Mouse (Mus musculus): ENCODE measurements around the gene Limk2. TPM values are rescaled to one million over a fixed set of nuclear protein-coding genes. Genes with fewer than 3 reads are reported as not detected.
A peak's percentile ranks its signal among the peaks of the same experiment; 100 is the strongest.

The Limk2 gene
- total RNA-seq, 2 experiments from 2014 or later: 17.6 to 24.8 TPM

DNA sequence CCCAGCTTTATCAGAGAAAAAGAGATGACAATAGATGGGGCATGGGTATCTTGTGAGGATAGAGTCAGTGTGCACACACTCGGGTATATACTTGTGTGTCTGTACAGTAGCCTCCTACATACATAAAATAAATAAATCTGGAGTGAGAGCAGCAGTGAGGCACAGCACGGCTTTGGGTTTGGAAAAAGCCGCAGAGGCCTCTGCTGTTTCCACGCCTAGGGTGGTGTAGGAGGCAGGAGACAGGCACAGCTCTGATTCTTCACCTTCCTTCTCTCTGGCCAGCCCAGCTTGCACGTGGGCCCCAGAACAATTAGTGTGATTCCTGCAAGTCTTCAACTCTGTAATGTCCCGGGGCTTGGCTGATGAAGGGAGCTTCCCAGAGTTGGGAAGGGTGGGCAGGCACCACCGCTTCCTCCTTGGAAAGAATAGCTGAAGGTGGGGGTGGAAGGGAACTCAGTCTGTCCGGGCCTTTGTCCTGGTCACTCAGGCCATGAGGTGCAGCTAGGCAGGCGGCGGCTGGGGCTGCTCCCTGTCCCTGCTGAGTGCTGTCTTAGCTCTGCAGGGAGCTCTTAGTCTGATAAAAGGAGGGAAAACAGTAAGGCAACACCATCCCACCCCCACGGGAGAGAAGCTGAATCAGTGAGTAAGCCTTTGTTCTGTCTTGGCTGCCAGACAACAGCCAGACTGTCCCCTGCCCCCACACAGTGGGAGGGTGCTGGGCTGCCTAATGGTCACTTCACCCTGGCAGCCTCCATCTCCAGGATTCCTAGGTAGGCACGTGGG lies 71.6 kb downstream of the Limk2 start:
- intact Hi-C loops (cut with DNase I): no loop called here
- DNase-seq: peak; percentile 30 to 53

DNA sequence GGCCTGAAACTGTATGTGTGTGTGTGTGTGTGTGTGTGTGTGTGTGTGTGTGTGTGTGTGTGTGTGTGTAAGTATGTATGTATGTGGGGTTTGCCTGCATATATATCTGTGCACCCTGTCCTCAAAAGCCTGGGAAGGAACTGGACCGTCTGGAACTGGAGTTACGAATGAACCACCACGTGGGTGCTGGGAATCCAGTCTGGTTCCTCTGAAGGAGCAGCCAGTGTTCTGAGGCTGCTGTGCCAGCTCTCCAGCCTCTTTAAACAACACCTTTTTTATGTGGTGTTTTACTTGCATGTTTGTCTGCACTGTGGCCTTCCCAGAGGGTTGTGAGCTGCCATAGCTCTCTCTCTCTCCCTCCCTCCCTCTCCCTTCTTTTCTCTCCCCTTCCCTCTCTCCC lies 72.4 kb downstream of the Limk2 start:
- intact Hi-C loops (cut with DNase I): no loop called here

DNA sequence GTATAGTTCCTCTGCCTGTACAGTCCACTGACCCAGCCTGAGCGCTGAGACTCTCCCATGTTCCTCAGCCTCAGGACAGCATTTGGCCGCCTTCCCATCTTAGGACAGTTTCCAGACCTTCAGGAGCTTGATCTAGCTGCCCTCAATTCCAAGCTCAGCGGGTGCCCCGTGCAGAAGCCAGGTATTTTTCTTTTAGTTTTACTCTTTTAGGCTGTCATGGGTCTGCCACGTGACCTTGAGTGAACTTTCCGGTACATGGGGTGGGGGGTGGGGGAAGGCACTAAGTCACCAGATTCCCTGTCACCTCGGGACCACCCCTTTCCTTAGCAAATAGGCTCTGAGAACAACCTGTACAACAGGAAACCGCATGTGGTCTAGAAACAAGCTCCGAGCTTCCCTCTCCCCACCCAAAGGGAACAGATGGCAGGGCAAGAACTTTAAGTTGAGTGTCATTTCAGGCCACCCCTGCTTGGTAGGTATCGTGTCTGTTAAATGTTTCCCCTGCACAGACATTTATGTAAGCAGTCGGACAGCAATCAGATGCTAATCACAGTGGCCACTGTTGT lies 73.3 kb downstream of the Limk2 start:
- intact Hi-C loops (cut with DNase I): no loop called here
- peak; percentile 45 to 66 for DNase-seq

More for the DNA sequence above, 72.4 kb downstream of the Limk2 start:
- no peak for DNase-seq

DNA sequence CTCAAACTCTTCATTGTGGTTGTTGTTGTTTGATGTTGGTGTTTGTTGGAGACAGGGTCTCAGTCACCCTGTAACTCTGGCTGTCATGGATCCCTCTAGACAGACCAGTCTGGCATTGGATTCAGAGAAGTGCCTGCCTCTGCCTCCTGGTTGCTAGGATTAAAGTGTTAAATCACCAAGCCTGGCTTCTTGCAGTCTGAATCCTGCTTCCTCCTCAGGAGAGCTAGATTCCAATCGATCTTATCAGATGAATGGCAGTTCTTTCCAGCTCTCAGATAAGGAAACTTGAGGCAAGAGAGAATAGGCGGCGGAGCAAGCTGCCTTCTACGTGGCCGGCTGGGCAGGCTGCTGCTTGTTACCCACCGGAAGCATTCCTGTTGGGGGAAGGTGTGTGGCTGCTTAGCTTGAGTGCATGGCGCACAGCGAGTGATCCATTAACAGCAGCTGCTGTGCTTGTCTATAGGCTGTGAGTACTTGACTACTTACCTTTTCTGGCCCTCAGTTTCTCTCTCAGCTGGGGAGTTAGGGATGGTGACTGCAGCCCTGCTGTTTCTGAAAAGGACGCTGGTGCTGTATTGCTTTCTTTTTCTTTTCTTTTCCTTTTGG lies 74.2 kb downstream of the Limk2 start:
- no peak for DNase-seq
- intact Hi-C loops (cut with DNase I): no loop called here

DNA sequence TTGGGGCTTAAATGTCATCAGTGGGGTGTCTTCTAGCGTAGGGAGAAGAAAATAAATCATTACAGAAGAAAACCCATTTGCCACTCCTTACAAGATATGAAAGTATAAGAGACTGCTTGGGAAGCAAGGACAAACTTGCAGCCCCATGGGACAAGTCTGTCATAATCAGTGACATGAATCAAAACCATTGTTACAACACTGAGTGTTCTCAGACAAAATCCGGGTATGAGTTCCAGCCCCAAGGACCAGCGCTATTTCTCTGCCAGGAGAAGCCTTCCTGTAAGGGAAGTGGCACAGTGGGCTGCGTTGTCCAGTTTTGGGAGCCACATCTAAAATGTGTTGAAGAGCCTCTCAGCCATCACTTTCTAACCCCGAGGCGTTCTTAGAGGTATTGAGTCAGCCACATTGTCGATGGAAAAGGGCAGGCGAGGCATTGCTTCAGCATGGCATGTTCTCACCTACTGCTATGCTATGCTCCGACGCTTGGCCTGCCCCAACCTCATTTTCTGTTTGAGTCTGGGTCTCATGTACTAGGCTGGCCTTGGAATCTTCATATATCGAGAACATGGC lies 74.8 kb downstream of the Limk2 start:
- intact Hi-C loops (cut with DNase I): no loop called here
- no peak for DNase-seq

DNA sequence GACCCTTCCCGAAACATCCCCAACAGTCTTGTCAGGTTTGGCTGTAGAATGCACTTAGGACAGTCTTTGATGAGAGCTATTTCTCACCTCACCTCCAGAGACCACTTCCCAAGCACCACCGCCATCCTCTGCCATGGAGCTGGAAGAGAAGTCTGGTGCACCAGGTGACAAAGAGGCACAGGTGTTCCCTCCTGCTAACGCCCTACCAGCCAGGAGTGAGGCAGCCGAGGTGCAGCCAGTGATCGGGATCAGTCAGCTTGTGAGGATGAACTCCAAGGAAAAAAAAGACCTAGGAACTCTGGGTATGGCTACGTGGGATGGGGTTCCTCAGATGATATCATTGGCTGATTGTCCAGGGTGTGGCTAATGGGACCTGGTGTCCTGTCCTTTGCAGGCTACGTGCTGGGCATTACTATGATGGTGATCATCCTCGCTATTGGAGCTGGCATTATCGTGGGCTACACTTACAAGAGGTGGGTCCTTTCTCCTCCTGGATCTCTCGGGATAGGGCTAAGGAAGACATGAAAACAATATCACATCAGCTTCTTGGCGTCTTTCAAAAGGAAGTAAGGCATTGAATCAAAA lies 75.8 kb downstream of the Limk2 start:
- DNase-seq: no peak
- intact Hi-C loops (cut with DNase I): no loop called here

DNA sequence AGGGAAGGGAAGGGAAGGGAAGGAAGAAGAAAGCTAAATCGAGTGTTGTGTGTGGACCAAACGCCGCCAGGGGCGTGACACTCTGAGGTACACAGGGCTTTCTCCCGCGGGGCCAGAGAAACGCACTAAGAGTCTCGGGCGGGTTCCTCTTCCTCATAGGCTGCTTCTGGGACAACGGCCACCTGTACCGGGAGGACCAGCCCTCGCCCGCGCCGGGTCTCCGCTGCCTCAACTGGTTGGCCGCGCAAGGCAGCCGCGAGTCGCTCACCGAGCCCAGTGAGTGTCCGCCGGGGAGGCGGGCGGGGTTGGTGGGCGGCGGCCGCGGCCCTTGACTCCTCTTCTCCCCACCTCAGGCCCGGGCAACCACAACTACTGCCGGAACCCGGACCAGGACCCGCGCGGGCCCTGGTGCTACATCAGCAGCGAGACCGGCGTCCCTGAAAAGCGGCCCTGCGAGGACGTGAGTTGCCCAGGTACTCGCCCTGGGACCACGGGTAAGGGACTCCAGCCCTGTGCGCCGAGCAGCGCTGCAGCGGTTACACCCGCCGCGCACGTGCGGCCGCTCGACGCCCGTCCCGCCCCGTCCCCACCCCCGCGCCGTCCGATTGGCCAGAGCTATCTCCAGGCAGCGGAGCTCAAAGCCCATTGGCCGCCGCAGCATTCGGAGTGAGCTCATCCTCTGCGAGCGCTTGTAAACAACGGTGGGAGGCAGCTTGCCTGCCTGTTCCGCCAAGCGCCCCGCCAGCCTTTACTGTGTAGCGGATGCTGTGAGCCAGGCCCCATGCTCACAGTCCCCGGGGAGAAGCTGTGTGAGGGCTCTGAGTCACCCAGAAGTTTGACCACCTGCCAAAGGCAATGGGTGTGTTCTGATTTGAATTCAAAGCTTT lies 77.0 kb downstream of the Limk2 start:
- intact Hi-C loops (cut with DNase I): loop anchor here (2.0 kb wide), 1 partner anchor 15 kb away; no protein-coding TSS in a partner anchor
- DNase-seq: peak; percentile 87 to 92

DNA sequence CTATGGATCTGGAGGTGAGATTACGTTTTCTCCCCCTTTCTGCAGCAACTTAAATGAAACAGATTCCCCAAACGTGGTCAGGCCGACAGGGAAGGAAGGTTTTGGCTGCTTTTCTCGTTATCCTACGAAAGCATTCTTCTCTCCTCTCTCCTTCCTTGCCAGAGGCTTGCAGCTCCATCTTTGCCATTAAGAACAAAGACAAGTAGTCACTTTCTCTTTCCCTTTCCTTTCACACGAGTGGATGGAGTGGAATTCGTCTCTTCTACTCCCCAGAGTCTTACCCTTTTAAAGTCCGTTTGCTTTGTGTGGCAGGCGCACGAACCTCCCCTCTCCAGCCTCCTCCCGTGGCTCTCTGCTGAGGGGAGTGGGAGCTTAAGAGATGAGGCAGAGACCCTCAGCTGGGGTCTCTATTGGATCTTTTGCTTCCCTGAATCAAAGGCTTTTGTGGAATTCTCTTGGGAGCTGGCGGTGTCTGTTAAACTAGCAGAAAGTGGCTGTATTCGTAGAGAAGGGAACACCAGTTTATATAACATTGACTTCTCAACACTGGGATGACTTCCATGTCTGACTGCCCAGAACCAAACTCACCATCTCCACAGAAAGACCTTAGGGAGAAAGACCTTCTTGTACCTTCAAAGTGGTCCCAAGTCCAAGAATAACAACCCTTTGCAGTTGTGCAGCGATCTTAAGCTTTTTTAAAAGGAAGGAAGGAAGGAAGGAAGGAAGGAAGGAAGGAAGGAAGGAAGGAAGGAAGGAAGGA lies 77.8 kb downstream of the Limk2 start:
- peak; percentile 31 to 51 for DNase-seq
- intact Hi-C loops (cut with DNase I): loop anchor here (2.0 kb wide), 1 partner anchor 16 kb away; no protein-coding TSS in a partner anchor

DNA sequence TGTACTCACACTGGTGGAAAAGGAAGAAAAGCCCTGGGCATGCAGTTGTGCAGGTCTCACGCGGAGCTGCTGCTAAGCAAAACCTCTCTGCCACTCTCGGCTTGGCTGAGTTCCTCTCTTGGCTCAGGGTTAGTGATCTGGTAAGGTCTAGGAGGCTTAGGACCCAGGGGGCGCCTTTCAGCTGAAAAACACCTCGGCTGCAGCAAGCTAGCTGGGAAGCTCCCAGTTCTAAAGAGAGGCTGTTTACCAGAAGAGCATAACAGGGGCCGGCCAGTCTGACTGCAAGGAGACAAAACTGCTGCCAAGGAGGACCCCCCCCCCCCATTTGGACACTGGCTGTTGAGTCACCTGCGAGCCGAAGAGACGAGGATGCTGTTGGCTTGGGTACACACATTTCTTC lies 78.4 kb downstream of the Limk2 start:
- peak; percentile 89 to 90 for DNase-seq
- intact Hi-C loops (cut with DNase I): loop anchor here (2.0 kb wide), 1 partner anchor 16 kb away; no protein-coding TSS in a partner anchor

DNA sequence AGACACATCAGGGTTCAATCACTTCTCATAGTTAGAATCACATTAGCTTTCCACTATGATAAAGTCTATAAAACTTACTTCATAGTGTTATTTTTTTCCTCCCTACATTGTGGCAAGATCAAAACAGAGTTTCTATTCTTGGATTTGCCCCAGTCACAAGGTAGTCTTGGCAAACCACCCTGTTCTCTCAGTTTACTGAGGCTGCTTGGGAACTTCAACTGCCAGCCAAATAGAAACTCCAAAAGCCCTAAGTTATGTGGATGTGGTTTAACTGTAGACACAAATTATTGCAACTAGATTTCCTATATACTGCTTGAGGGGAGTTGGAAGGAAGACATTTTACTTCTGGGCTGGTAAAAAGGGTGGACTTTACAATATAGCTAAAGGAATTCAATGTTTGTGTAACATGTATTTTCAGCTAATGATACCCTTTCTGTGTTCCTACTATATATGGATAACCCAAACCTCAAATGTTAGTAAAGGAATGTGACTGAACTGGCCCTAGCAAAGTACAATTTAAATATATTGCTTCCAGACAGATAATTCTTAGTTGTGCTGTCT lies 79.0 kb downstream of the Limk2 start, which contains the start of gene Pik3ip1:
Gene Pik3ip1 (plus strand): TSS at position 511 of the 561 bp plus-strand sequence.
- DNase-seq: peak in 1 of 2 experiments; percentile 27
- intact Hi-C loops (cut with DNase I): loop anchor here (2.0 kb wide), 2 partner anchors 17 to 39 kb away; no protein-coding TSS in a partner anchor

DNA sequence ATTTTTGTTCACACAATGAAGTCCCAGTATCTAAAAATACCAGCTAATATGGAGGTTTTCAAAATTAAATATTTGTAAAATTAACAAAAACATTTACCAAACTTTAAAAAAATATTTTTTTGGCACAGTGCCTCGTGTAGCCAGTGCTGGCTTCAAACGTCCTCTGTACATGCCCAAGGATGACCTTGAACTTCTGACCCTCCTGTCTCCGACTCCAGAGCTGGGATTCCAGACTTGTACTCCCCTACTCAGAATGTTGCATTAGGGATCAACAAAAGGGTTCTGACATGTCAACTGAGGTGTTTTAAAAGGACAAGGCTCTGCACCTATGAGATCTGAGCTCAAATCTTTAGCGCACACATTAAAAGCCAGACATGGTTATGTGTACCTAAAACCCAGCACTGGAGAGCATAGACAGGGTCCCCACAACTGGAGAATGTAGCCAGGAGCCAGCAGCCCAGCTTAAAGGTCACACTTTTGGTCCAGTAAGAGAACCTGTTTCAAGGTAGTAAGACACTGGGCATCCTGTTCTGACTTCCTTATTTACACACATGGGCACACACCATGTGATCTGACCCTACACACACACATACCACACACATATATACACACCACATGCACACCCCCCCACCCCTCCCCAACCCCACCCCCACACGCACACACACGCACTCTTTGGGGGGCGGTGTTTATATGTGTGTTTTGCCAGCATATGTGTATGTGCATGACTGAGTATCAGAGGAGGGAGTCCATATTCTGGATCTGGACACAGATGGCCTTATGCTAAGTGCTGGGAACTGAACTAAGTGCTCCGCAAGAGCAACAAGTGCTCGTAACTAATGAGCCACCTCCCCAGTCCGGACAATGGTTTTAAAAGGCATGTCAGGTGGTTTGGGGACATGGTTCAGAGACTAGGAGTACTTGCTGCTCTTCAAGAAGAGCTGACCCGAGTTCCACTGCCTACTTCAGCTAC lies 79.9 kb downstream of the Limk2 start:
- DNase-seq: no peak
- intact Hi-C loops (cut with DNase I): loop anchor here (2.0 kb wide), 1 partner anchor 38 kb away; no protein-coding TSS in a partner anchor

DNA sequence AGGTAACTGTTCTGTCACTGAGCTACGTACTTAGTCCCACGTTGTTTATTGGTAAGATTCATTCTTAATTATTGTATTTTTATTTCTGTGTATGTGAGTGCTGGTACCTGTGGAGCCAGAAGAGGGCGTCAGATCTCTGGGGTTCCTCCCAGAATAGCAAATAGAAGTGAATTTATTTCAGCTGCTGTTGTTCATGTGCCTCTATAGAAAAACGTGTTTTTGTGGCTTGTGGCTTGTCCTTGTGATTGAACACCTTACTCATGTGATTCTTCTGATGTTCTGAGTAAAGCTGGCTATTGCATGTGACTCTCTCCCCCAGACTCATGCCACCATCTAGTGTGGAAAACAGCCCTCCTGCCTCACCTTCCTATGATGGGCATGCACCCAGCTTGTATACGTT lies 80.7 kb downstream of the Limk2 start:
- intact Hi-C loops (cut with DNase I): loop anchor here (2.0 kb wide), 1 partner anchor 37 kb away; no protein-coding TSS in a partner anchor
- no peak for DNase-seq

DNA sequence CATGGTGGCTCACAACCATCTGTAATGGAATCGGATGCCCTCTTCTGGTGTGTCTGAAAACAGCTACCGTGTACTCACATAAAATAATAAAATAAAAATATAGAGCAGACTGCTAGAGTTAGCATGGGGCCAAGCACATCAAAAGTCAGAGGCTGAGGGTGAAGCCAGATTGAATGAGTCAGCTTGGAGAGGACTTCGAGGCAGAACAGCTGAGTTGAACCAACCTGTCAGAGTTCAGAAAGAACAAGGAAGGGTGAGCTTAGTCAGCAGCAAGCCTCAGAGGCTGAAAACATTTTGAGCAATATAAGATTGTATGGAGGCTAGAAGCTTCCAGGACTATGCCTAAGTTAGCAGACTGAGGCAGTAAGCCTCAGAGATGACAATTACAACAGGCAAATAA lies 90.7 kb downstream of the Limk2 start:
- no peak for DNase-seq
- intact Hi-C loops (cut with DNase I): no loop called here

DNA sequence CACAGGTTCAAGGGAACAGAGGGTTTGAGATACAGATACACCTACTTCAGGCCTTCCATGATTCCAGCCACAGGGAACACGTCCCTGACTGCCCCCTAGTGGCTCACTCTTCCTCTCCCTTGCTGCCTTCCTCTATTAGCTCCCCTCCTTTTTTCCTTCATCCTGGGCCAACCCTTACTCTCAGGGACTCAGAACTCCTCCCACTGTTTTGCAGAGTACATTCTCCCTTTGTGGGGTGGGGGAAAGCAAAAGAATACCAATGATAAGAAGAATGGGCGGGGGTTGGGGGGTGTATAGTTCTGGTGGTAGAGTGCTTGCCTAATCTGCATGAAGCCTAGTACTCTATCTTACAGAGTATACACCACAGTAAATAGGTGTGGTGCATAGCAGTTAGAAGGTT lies 94.8 kb downstream of the Limk2 start:
- intact Hi-C loops (cut with DNase I): no loop called here
- DNase-seq: peak; percentile 51 to 61

DNA sequence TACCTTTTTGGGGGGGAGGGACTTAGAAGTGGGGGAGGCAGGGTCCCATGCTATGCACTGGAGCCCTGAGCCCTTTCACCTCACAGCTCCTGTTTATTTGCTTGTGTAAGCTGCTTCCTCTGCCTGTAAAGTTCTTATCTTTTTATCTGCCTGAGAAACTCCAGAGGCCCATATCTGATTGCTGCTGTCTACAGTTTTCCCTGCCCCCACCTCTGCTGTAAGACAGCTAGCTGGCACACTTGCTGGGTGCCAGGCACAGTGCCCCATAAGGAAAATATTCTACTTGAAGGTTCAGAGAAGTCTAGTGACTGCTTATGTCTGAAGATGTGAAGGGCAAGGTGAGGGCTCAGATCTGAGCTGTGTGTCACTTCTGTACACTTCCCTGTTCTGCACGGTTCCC lies 95.7 kb downstream of the Limk2 start:
- intact Hi-C loops (cut with DNase I): no loop called here
- no peak for DNase-seq

DNA sequence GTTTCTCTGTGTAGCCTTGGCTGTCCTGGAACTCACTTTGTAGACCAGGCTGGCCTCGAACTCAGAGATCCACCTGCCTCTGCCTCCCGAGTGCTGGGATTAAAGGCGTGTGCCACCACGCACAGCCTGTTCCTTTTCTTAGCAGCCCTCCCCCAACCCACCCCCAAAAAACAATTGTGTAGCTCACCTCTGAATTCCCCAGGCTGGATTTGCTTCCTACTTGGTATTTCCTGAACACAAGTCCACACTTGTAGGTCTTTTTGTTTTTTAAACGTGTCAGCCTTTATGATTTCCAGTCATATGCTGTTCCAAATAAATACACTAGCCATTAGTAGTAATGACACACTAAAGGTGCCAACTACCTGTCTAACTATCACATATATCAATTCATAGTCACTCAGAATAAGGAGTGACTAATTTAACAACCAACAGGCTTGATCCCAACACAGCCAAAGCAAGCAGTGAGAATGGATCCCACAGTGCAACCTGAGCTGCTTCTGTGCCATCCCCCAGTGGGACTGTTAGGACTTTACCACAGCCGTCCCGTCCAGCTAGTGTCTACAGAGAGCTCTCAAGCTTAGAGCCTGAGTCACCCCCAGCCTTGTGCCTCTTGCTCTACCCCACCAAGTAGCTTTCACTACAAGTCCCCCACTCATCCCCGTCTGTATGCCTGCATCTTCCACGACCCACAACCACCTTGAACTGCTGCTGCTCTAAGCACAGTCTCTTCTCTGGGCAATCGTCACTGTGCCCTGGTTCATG lies 97.2 kb downstream of the Limk2 start:
- DNase-seq: no peak
- intact Hi-C loops (cut with DNase I): no loop called here

Measured in heart, postnatal 36 days (tissue).